Comparison of ENCODE assay signal across 21 mouse cellular contexts in genomic region chr9:123386347-123386746, GRCm38 (mm10). TPM values are rescaled to one million over a fixed set of nuclear protein-coding genes. Genes with fewer than 3 reads are reported as not detected.
DNase-seq lines count a peak whose midpoint lies in the region; ATAC-seq and TF ChIP-seq lines count a peak whose summit lies in the region.
"Had no signal": no experiment of that assay in that cellular context is flagged by ENCODE, and none has a peak within 500 bp of the region (broad histone marks: within the 10 kb centered on the region; RNA-seq: fewer than 3 reads in every experiment).

No protein-coding gene starts in this region.

- no peaks in the 10 kb centered on the region for H3K9me3 ChIP-seq in midbrain, embryonic 12.5 days
- H3K9me3 ChIP-seq in midbrain, postnatal 0 days (ENCODE audit: low read length) = no peaks in the 10 kb centered on the region
- no peaks in the 10 kb centered on the region for H3K9me3 ChIP-seq in liver, embryonic 13.5 days (replicated peaks)
- H3K9me3 ChIP-seq: forebrain, embryonic 13.5 days; heart, embryonic 12.5 days; hindbrain, embryonic 12.5 days; limb, embryonic 10.5 days; midbrain, embryonic 15.5 days had no signal

- H3K4me3 ChIP-seq in midbrain, embryonic 12.5 days = no peak overlapping the region
- no peak overlapping the region for H3K4me3 ChIP-seq in midbrain, postnatal 0 days (ENCODE audit: low read depth, low read length)
- no peak overlapping the region for H3K4me3 ChIP-seq in liver, embryonic 13.5 days (replicated peaks)
- H3K4me3 ChIP-seq: forebrain, embryonic 13.5 days; heart, embryonic 12.5 days; hindbrain, embryonic 12.5 days; limb, embryonic 10.5 days; midbrain, embryonic 15.5 days; myocyte had no signal

- peaks cover 8% of the 10 kb centered on the region; the same call in 1 of the 2 replicates for H3K36me3 ChIP-seq in midbrain, embryonic 12.5 days
- no peaks in the 10 kb centered on the region; the same call in 1 of the 2 replicates for H3K36me3 ChIP-seq in midbrain, postnatal 0 days (ENCODE audit: insufficient read depth, low read length)
- peaks cover 18% of the 10 kb centered on the region; the same call in 1 of the 2 replicates for H3K36me3 ChIP-seq in liver, embryonic 13.5 days
- H3K36me3 ChIP-seq: midbrain, embryonic 15.5 days had no signal

- no peak for ATAC-seq in midbrain, embryonic 12.5 days (ENCODE audit: low FRiP score, low read depth)
- ATAC-seq in midbrain, postnatal 0 days (ENCODE audit: low FRiP score) = no peak
- ATAC-seq in erythroblast, adult 5-6 weeks (replicated peaks; ENCODE audit: low FRiP score, poor library complexity, severe bottlenecking) = peak; percentile 77
- ATAC-seq in liver, embryonic 13.5 days (ENCODE audit: low read depth) = peak; percentile 88
- peak; percentile 87 for ATAC-seq in megakaryocyte-erythroid progenitor cell, adult 5-6 weeks (replicated peaks; ENCODE audit: low FRiP score, low TSS enrichment, poor library complexity, severe bottlenecking)
- ATAC-seq: forebrain, embryonic 13.5 days; lung, postnatal 0 days; midbrain, embryonic 15.5 days had no signal

- no peak for TF ChIP-seq CTCF in midbrain, postnatal 0 days (IDR thresholded peaks at IDR 0.05)

- H3K4me2 ChIP-seq in midbrain, embryonic 12.5 days (replicated peaks) = no peak overlapping the region
- H3K4me2 ChIP-seq in midbrain, postnatal 0 days (ENCODE audit: low read depth, low read length, poor library complexity, severe bottlenecking) = no peak overlapping the region
- H3K4me2 ChIP-seq in liver, embryonic 13.5 days = no peak overlapping the region
- H3K4me2 ChIP-seq: forebrain, embryonic 13.5 days; heart, embryonic 12.5 days; hindbrain, embryonic 12.5 days; midbrain, embryonic 15.5 days had no signal

- H3K4me1 ChIP-seq in midbrain, embryonic 12.5 days = peaks cover 25% of the 10 kb centered on the region
- no peaks in the 10 kb centered on the region for H3K4me1 ChIP-seq in midbrain, postnatal 0 days (ENCODE audit: insufficient read depth, low read length)
- H3K4me1 ChIP-seq in liver, embryonic 13.5 days (replicated peaks) = peaks cover 27% of the 10 kb centered on the region
- H3K4me1 ChIP-seq: heart, embryonic 12.5 days had no signal

- peak overlapping the region; percentile 61; the same call in 1 of the 2 replicates for H3K27ac ChIP-seq in midbrain, embryonic 12.5 days (replicated peaks)
- H3K27ac ChIP-seq in midbrain, postnatal 0 days (ENCODE audit: low read depth, low read length) = no peak overlapping the region
- H3K27ac ChIP-seq in liver, embryonic 13.5 days = no peak overlapping the region
- H3K27ac ChIP-seq: kidney, postnatal 0 days; limb, embryonic 10.5 days had no signal

- DNase-seq in midbrain, postnatal 0 days (ENCODE audit: low spot score) = no peak
- DNase-seq in liver, embryonic 13.5 days = peak; percentile 24
- DNase-seq in lung, postnatal 14 days = no peak
- DNase-seq in cerebellum, postnatal 36 days = no peak
- DNase-seq: adrenal gland, postnatal 10 days; cerebellum, adult 9-10 months; heart, adult 18-20 months; heart, postnatal 14 days; kidney, adult 2 months; thymus, adult 2 months had no signal

- WGBS in midbrain, embryonic 12.5 days = 89% methylated on average over 3 of the region's 3 CpGs
- 96% methylated on average over 3 of the region's 3 CpGs for WGBS in midbrain, postnatal 0 days
- 51% methylated on average over 3 of the region's 3 CpGs for WGBS in liver, embryonic 13.5 days (ENCODE audit: insufficient replicate concordance)

- no peaks in the 10 kb centered on the region for H3K27me3 ChIP-seq in midbrain, embryonic 12.5 days
- no peaks in the 10 kb centered on the region for H3K27me3 ChIP-seq in midbrain, postnatal 0 days (ENCODE audit: insufficient read depth, low read length)
- H3K27me3 ChIP-seq in liver, embryonic 13.5 days = no peaks in the 10 kb centered on the region
- H3K27me3 ChIP-seq: forebrain, embryonic 13.5 days; heart, embryonic 12.5 days; hindbrain, embryonic 12.5 days; midbrain, embryonic 15.5 days had no signal

- no peak overlapping the region for H3K9ac ChIP-seq in midbrain, embryonic 12.5 days (replicated peaks)
- no peak overlapping the region for H3K9ac ChIP-seq in midbrain, postnatal 0 days (replicated peaks; ENCODE audit: low read length, poor library complexity, severe bottlenecking)
- H3K9ac ChIP-seq in liver, embryonic 13.5 days = no peak overlapping the region
- H3K9ac ChIP-seq: forebrain, embryonic 13.5 days; heart, embryonic 12.5 days; hindbrain, embryonic 12.5 days; midbrain, embryonic 15.5 days had no signal

RNA-seq across cellular contexts. Expression of gene Lars2, which starts 19.6 kb away (rescaled TPM):
- polyA plus RNA-seq in midbrain, embryonic 12.5 days (2016; fragmentation: Nextera tagmentation; extraction: Ambion mirVana) = 1,003 and 1,084 TPM in 2 replicates
- 11.9 and 38.1 TPM in 2 replicates for total RNA-seq in midbrain, postnatal 0 days (2014; rRNA removed)
- polyA plus RNA-seq in midbrain, postnatal 0 days (2015; fragmentation: Nextera tagmentation; extraction: Ambion mirVana) = 822 and 930 TPM in 2 replicates
- total RNA-seq in erythroblast, adult 5-6 weeks (2015; ENCODE audit: low replicate concordance) = 2,544 and 3,040 TPM in 2 replicates
- 52.1 and 815 TPM in 2 replicates for total RNA-seq in erythroblast, adult 5-6 weeks (2017; ENCODE audit: low replicate concordance)
- polyA plus RNA-seq in liver, embryonic 13.5 days (2015; fragmentation: Nextera tagmentation; extraction: Ambion mirVana) = 607 and 768 TPM in 2 replicates
- total RNA-seq in megakaryocyte-erythroid progenitor cell, adult 5-6 weeks (2014; fragmentation: Nextera tagmentation) = 9,051 and 22,399 TPM in 2 replicates
- total RNA-seq in megakaryocyte-erythroid progenitor cell, adult 5-6 weeks (2017) = 83.4 and 123 TPM in 2 replicates

Comparison
In these comparisons a context has a peak if more than half of its experiments do, and no peak if none do; other contexts are left out.
1. ATAC-seq: peak in erythroblast, adult 5-6 weeks (single experiment), liver, embryonic 13.5 days (single experiment) and megakaryocyte-erythroid progenitor cell, adult 5-6 weeks (single experiment); none in midbrain, embryonic 12.5 days (single experiment) and midbrain, postnatal 0 days (single experiment).